Mouse (Mus musculus): ENCODE measurements at regions not wholly inside any gene's neighbourhood (a gene's known extent, or its start where the extent isn't known, plus 50 kb on each side); places are given as distances from the start of the nearest gene placed in this dataset.

DNA sequence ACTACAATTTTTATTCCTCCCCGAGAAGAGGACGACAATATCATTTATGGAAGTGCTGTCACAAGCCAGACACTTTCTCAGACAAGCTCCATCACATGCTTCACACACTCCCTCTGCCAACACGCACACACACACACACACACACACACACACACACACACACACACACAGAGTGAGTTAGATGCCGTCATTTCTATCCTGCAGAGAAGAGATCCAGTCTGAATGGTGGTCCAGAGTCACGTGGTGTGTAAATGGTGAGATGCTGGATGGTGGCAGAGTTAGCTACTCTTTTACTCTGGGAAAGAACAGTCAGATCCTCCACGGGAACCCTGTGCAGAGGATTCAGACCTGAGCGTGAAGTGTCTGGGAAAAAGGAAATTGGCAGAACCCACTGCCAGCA lies 86.2 kb upstream of the Mon1b start:
- no peak for TF ChIP-seq MAX (IDR thresholded peaks at IDR 0.05; ENCODE audit: low read length)
- TF ChIP-seq ZNF384 (IDR thresholded peaks at IDR 0.05; ENCODE audit: low read depth, low read length), result no peak
- TF ChIP-seq CTCF (conservative IDR thresholded peaks at IDR 0.05 in 1 of 2, IDR thresholded peaks at IDR 0.05 in 1 of 2; ENCODE audit: low read depth in 2 of 2, low read length in 2 of 2), result no peak
- no peak for TF ChIP-seq EP300 (IDR thresholded peaks at IDR 0.05; ENCODE audit: low read length)
- no peak for TF ChIP-seq POLR2AphosphoS2 (IDR thresholded peaks at IDR 0.05; ENCODE audit: low read depth, low read length)
- no peak for TF ChIP-seq ELF1 (IDR thresholded peaks at IDR 0.05; ENCODE audit: low read depth, low read length)
- TF ChIP-seq KAT2A (IDR thresholded peaks at IDR 0.05; ENCODE audit: insufficient replicate concordance, low read length), result no peak
- TF ChIP-seq USF1 (IDR thresholded peaks at IDR 0.05; ENCODE audit: low read depth, low read length), result no peak
- TF ChIP-seq POLR2A (IDR thresholded peaks at IDR 0.05; ENCODE audit: low read depth, low read length), result no peak
- no peak for TF ChIP-seq ZKSCAN1 (IDR thresholded peaks at IDR 0.05; ENCODE audit: borderline replicate concordance, low read depth, low read length)
- TF ChIP-seq BHLHE40 (IDR thresholded peaks at IDR 0.05; ENCODE audit: low read depth, low read length), result no peak
- no peak for TF ChIP-seq MAZ (IDR thresholded peaks at IDR 0.05; ENCODE audit: low read depth, low read length)
- no peak for TF ChIP-seq JUN (IDR thresholded peaks at IDR 0.05; ENCODE audit: insufficient read depth, low read depth, low read length)
- no peak for TF ChIP-seq ZMIZ1 (IDR thresholded peaks at IDR 0.05; ENCODE audit: low read depth, low read length)

Data from CH12.LX (cell line).